In the genomic region with DNA sequence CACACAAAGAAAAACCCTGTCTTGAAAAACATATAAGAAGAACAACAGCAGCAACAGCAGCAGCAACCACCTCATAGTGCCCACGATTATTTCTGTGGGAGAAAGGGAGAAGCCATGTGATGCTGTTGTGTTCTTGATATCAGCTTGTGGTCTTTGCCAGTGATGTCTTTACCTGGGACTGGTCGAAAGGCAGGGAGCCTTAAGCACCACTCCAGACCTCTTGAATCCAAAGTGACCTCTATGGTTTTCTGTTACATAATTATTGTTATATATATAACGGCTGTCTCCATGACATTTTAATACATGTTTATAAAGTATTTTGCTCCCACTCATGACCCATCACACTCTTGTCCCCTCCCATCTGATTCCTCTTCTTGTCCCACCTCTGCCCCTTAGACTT, we compare ENCODE assay signal across 21 mouse cellular contexts.
A peak's percentile ranks its signal among the peaks of the same experiment; 100 is the strongest.
DNase-seq lines count a peak whose midpoint lies in the region; TF ChIP-seq lines count a peak whose summit lies in the region.
"Had no signal": no experiment of that assay in that cellular context is flagged by ENCODE, and none has a peak within 500 bp of the region (broad histone marks: within the 10 kb centered on the region; RNA-seq: fewer than 3 reads in every experiment).

No protein-coding gene starts in this region.

- DNase-seq in layer of hippocampus, adult 2 months (ENCODE audit: low spot score in 2 of 2) = no peak
- no peak for DNase-seq in layer of hippocampus, adult 9-10 months (ENCODE audit: low spot score)
- DNase-seq in lung, postnatal 25 days (ENCODE audit: low spot score) = peak; percentile 53
- no peak for DNase-seq in lung, postnatal 10 days
- no peak for DNase-seq in right cerebral cortex, postnatal 4 days
- DNase-seq: adrenal gland, adult 2 months; adrenal gland, postnatal 10 days; adrenal gland, postnatal 25 days; cerebellum, adult 11 months; cerebellum, adult 18-20 months; cerebellum, adult 8-10 months; cerebellum, adult 9-11 months; cerebellum, postnatal 14 days; cerebellum, postnatal 36 days; embryo, embryonic 11 days had no signal

- TF ChIP-seq POLR2A in olfactory bulb, adult 2 months (IDR thresholded peaks at IDR 0.05; ENCODE audit: insufficient read depth, low read depth, low read length) = no peak

- TF ChIP-seq CTCF in layer of hippocampus, adult 2 months (conservative IDR thresholded peaks at IDR 0.05) = no peak
- no peak for TF ChIP-seq CTCF in olfactory bulb, adult 2 months (IDR thresholded peaks at IDR 0.05; ENCODE audit: insufficient read depth, low read depth, low read length)

- peak overlapping the region; percentile 71 for H3K27ac ChIP-seq in layer of hippocampus, adult 2 months
- peak overlapping the region; percentile 45; the same call in 1 of the 2 replicates for H3K27ac ChIP-seq in olfactory bulb, adult 2 months (ENCODE audit: insufficient read depth, low read depth, low read length)
- H3K27ac ChIP-seq: embryonic facial prominence, embryonic 13.5 days; embryonic facial prominence, embryonic 15.5 days; forebrain, embryonic 10.5 days; forebrain, embryonic 12.5 days had no signal

- no peak overlapping the region for H3K4me3 ChIP-seq in layer of hippocampus, adult 2 months
- H3K4me3 ChIP-seq in olfactory bulb, adult 2 months (ENCODE audit: insufficient read depth, low read depth, low read length) = no peak overlapping the region
- H3K4me3 ChIP-seq: embryonic facial prominence, embryonic 13.5 days; embryonic facial prominence, embryonic 15.5 days; erythroblast, embryonic 14.5 days; forebrain, embryonic 10.5 days; forebrain, embryonic 12.5 days had no signal

- WGBS in olfactory bulb, adult 2 months = 62% methylated on average over 3 of the region's 3 CpGs

- peaks cover 38% of the 10 kb centered on the region for H3K4me1 ChIP-seq in olfactory bulb, adult 2 months (ENCODE audit: control insufficient read depth, insufficient read depth, low read length)
